Mouse (Mus musculus) layer of hippocampus, adult 11-12 months (tissue): ENCODE measurements at regions not wholly inside any gene's neighbourhood (a gene's known extent, or its start where the extent isn't known, plus 50 kb on each side); places are given as distances from the start of the nearest gene placed in this dataset.

ENCODE experiments used
- DNase-seq: peaks from one replicate; pipeline ENCODE4 v3.0.0; 2022; ENCODE audit warnings: low spot score

DNA sequence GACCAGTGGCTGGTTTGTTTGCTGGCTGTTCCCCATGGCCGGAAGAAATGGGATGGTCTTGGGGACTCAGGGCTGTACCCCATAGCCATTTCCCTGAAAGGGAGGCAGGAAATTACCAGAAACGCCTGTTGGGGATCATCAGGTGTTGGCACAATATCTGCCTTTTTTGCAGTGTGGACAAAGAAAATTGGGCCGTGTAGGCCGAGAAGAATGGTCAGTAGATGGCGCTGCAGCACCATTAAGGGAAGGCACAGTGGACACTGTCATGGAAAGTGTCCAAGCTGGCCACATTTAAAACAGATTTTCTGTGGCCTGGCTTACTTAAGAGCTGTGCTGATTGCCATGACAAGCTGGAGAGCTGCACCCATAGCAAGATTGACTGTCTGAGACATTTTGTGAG lies 358.1 kb downstream of the Slxl1 start:
- peak; percentile 2 for DNase-seq
